Mouse (Mus musculus): ENCODE measurements at regions not wholly inside any gene's neighbourhood (a gene's known extent, or its start where the extent isn't known, plus 50 kb on each side); places are given as distances from the start of the nearest gene placed in this dataset.

DNA sequence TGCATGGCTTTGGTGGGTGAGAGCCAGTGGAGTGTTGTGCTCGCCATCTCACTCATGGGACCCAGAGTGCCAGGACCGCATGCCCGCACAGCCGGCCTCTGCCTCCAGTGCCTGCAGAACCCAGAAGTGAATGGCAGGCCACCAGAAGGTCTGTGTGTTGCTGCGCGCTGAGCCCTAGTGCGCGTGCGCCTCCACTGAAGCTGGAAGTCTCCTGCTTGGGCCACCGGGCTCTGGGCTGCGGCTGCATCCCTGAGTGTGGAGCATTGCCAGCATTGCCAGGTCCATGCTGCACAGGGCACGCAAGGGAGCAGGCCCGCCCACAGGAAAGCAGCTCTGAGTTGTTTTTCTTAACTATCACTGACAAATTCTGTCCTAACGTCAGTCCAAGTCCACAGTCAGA lies 785.7 kb downstream of the Gm6760 start:
- intact Hi-C loops (cut with DNase I) = no loop called here

DNA sequence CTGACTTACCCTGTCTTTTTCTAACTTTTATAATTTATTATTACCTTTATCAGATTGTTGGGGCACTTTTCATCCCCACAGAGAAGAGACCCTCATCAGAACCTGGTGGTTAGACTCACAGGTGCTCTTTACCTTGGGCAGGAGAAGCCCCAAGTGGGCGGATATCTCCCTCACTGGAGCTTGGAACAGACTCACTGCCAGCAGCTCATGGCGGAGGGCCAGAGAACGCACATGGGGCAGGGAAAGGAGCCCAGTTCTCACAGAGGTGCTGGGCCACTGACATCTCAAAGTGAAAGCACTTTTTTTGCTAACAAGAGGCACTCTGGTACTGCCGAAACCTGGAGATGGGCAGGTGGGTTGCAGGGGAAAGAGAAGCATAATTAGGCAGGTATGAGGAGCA lies 786.3 kb downstream of the Gm6760 start:
- peak; percentile 60 to 63 for DNase-seq

More for the DNA sequence above, 785.7 kb downstream of the Gm6760 start:
- no peak for DNase-seq

DNA sequence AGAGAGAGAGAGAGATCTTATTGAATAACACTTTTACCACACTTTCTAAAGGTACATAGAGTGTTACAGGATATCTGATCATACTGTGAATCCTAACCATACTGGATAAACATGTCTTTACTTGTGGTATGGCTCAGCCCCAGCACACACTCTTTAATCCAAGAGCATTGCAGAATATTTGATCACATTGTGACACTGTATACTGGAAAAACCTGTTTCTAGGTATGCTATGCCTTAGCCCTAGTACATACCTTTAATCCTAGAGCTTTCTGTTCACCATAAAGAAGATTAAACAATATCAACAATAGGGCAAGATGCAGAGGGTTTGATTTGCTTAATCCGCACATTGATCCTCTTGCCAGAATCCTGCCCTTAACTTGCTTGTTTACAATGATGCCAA lies 797.0 kb downstream of the Gm6760 start:
- DNase-seq = no peak
- intact Hi-C loops (cut with DNase I) = no loop called here

More for the DNA sequence above, 786.3 kb downstream of the Gm6760 start:
- intact Hi-C loops (cut with DNase I) = no loop called here

All from heart, postnatal 10 days (tissue).